Mouse (Mus musculus): ENCODE data around the gene Rsbn1l.

GRCm38 (mm10) chr5:20904647-20905046, 51.6 kb downstream of the Rsbn1l start:
- TF ChIP-seq CTCF (IDR thresholded peaks at IDR 0.05; ENCODE audit: low read depth): no peak
- TF ChIP-seq EP300 (IDR thresholded peaks at IDR 0.05; ENCODE audit: low read depth): no peak
